Mouse (Mus musculus) embryonic facial prominence, embryonic 13.5 days (tissue): ENCODE results near the gene Tmco1. TPM values are rescaled to one million over a fixed set of nuclear protein-coding genes. Genes with fewer than 3 reads are reported as not detected.
A peak's percentile ranks its signal among the peaks of the same experiment; 100 is the strongest.

Source experiments
- ATAC-seq: fragments of 200-750 bp; cut with Nextera tagmentation; 2 replicates; pipeline ENCODE4 v1.8.0; 2017; ENCODE audit warnings: low read depth; ENCODE audit not compliant: insufficient number of reproducible peaks, insufficient read depth, low FRiP score, low TSS enrichment
- H3K27ac ChIP-seq: fragments of 300-500 bp; sonication (generic); 2 replicates; pipeline ENCODE4 v1.5.1; 2015; ENCODE audit warnings: moderate library complexity, mild to moderate bottlenecking, inconsistent platforms
- H3K27me3 ChIP-seq: fragments of 300-500 bp; sonication (generic); 2 replicates; pipeline ENCODE4 v1.6.1; 2015; ENCODE audit warnings: mild to moderate bottlenecking, inconsistent platforms
- H3K36me3 ChIP-seq: fragments of 300-500 bp; sonication (generic); 2 replicates; pipeline ENCODE4 v1.6.1; 2015; ENCODE audit warnings: mild to moderate bottlenecking, inconsistent platforms
- H3K4me1 ChIP-seq: fragments of 300-500 bp; sonication (generic); 2 replicates; pipeline ENCODE4 v1.6.1; 2015; ENCODE audit warnings: inconsistent platforms
- H3K4me2 ChIP-seq: fragments of 300-500 bp; sonication (generic); 2 replicates; pipeline ENCODE4 v1.6.1; 2015; ENCODE audit warnings: moderate library complexity, mild to moderate bottlenecking, inconsistent platforms
- H3K4me3 ChIP-seq: fragments of 300-500 bp; sonication (generic); 2 replicates; pipeline ENCODE4 v1.5.1; 2015; ENCODE audit warnings: mild to moderate bottlenecking, inconsistent platforms
- H3K9ac ChIP-seq: fragments of 300-500 bp; sonication (generic); 2 replicates; pipeline ENCODE4 v1.6.1; 2015; ENCODE audit warnings: mild to moderate bottlenecking, inconsistent platforms
- H3K9me3 ChIP-seq: fragments of 300-500 bp; sonication (generic); 2 replicates; pipeline ENCODE4 v1.6.1; 2016; ENCODE audit warnings: inconsistent platforms
- WGBS: fragments of 180-500 bp; shearing (Covaris S2); methylation state at CpG from one replicate; pipeline ENCODE4 v1.1.7; 2015; ENCODE audit warnings: mixed read lengths; 5-methylcytosine and 5-hydroxymethylcytosine counted together
- polyA plus RNA-seq: library from polyadenylated mRNA; unstranded; fragments of >200 nt; fragmentation: Nextera tagmentation; extraction: Ambion mirVana; gene quantifications from 2 replicates; pipeline ENCODE4 v1.2.1, GENCODE M21; 2015

Tmco1 gene
- 81.2 and 82.1 TPM in 2 replicates for polyA plus RNA-seq

DNA sequence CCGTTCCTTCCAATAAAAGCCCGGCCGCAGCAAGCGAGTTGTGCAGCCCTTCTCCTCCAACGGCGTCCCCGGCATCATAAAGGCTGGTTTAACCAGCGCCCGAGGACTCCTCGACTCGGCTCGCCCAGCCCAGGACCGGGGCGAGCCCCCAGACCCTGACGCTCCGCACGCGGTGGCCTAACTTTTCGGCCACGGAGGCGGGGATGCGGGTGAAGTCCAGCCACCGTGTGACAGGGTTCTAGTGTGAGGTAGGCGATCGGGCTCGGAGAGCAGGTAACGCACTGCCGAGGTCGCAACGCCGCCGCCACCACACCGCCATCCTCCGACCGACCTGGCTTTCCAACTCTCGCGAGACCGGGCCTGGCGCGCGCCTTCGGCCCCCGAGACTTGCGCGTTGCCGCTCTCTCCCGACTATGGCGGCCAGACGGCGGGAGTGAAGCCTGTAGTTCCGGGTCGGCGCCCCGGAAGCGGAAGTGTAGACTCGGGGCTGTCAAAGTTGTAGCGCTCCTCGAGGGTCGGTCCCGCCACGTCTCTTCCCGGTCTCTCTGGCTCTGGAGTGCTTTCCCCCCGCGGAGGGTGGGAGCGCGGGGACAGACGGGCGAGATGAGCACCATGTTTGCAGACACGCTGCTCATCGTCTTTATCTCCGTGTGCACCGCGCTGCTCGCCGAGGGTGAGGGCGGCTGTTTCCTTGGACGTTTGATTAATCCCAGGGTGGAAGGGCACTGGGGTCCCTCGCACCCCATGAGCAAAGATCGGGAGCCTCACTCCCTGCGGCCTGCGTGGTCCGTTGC is at the start of gene Tmco1:
Tmco1 (plus strand) TSS at position 118 of the 794 bp plus-strand sequence.
- peaks cover 11% of the 10 kb centered on the region for H3K36me3 ChIP-seq
- WGBS: under 1% methylated on average over 82 of the region's 82 CpGs
- no peaks in the 10 kb centered on the region; the same call in 1 of the 2 replicates for H3K27me3 ChIP-seq
- H3K4me1 ChIP-seq: peaks cover 4% of the 10 kb centered on the region
- peak; percentile 93 for ATAC-seq
- peak within 1 kb of the TSS; percentile 79 for H3K4me2 ChIP-seq
- peak within 1 kb of the TSS; percentile 93 for H3K9ac ChIP-seq
- no peaks in the 10 kb centered on the region for H3K9me3 ChIP-seq
- peak within 1 kb of the TSS; percentile 94 for H3K27ac ChIP-seq
- peak within 1 kb of the TSS; percentile 72 for H3K4me3 ChIP-seq

DNA sequence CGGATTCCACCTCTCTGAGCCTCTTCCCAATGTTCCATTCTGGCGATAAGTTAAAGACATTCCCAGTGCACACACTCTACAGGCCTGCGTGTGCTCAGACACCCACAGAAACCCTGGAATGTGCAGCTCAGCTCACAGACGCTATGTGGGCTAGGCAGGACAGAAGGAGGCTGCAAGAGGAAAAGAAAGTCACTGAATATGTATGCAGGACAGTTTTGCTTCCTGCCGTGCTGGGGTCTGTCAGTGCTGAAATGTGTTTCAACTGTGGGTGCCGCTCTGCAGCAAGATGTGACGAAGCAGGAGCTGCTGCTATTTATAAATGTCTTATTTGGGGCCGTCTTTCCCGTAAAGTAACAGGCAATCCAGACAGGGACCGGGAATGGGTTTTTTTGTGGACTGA is 48.5 kb upstream of the Tmco1 start:
- 63% methylated on average over 10 of the region's 10 CpGs for WGBS
- H3K27ac ChIP-seq: 0 out of 2 replicates have a peak overlapping the region, but pooled peaks have one; percentile 13

DNA sequence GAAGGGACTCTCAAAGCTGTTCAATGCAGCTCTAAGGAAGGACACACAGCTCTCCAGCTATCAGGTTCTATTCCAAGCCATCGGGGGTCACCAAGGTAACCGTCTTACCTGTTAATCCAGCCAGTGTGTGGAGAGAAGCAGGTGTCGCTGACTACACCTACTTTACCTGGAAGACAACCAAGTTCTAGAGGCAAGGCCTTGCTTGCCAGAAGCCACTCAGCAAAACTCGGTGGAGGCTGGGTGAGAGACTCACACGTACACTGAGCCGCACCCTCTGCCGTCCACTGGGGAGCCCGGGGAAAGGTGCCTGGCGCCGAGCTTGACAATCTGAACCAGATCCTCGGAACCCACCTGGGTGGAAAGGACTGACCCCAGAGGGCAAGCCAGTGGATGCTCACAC is 46.4 kb upstream of the Tmco1 start:
- Histone ChIP-seq H3K36me3 (no peaks in the 10 kb centered on the region), H3K4me3 (no peak overlapping the region), H3K27me3 (no peaks in the 10 kb centered on the region), H3K9me3 (no peaks in the 10 kb centered on the region), H3K4me2 (no peak overlapping the region), H3K4me1 (peaks cover 33% of the 10 kb centered on the region), H3K9ac (no peak overlapping the region), H3K27ac (no peak overlapping the region)
- no peak for ATAC-seq
- WGBS: 77% methylated on average over 11 of the region's 11 CpGs

More for the DNA sequence above, 48.5 kb upstream of the Tmco1 start:
- Histone ChIP-seq H3K9me3 (no peaks in the 10 kb centered on the region), H3K4me3 (no peak overlapping the region), H3K36me3 (no peaks in the 10 kb centered on the region), H3K4me1 (peaks cover 46% of the 10 kb centered on the region), H3K4me2 (no peak overlapping the region), H3K9ac (no peak overlapping the region), H3K27me3 (no peaks in the 10 kb centered on the region)
- no peak for ATAC-seq

DNA sequence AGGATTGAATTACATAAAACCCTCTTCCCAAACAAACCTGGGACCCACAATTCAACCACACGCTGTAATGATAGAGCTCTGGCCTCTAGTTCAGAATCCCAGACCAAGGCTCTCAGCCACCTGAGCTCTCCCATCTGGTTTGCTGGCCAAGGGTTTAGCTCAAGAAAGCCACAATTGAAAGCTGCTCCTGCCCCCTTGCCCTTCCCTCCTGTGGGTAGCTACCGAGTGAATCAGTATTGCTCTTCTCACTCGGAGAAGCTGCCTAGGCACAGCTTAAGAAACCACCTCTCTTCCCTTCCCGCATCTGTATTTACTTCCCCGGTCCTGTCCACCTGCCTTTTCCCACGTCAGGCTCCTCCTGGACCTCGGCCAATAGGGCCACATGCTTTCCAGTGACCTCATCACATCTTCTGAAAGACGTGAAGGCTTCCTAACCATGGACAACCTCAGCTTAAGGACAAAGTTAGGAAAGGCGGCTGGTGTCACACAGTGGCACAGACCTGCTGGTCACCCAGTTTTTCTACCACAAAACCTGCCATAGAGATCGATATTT is 45.6 kb upstream of the Tmco1 start:
- no peak overlapping the region for H3K9ac ChIP-seq
- no peak overlapping the region for H3K4me3 ChIP-seq
- no peak overlapping the region for H3K4me2 ChIP-seq
- H3K27ac ChIP-seq: no peak overlapping the region
- H3K9me3 ChIP-seq: no peaks in the 10 kb centered on the region
- H3K4me1 ChIP-seq: peaks cover 33% of the 10 kb centered on the region
- 66% methylated on average over 10 of the region's 10 CpGs for WGBS
- no peak for ATAC-seq
- no peaks in the 10 kb centered on the region for H3K36me3 ChIP-seq
- H3K27me3 ChIP-seq: no peaks in the 10 kb centered on the region

DNA sequence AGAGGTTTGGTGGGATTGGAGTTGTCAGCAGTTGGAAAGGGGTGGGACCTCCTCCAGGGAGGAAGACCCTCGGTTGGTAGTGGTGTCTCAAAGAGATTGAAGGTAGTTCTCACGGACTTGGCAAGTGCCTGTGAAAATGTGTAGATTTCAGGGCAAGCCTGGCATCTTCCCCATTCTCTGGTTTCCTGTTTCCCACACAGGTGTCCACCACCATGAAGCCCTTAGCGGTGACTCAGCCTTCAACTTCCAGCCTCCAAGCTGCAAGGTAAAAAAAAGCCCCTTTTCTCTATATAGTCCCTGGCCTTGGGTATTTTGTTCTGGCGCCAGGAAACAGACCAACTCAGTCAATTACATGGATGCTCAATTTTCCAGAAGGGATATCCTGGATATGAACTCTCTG is 42.8 kb upstream of the Tmco1 start:
- no peak overlapping the region for H3K9ac ChIP-seq
- H3K27me3 ChIP-seq: no peaks in the 10 kb centered on the region
- no peak for ATAC-seq
- H3K36me3 ChIP-seq: no peaks in the 10 kb centered on the region
- 71% methylated on average over 4 of the region's 4 CpGs for WGBS
- H3K4me1 ChIP-seq: peaks cover 44% of the 10 kb centered on the region
- no peak overlapping the region for H3K27ac ChIP-seq
- no peak overlapping the region for H3K4me2 ChIP-seq
- no peak overlapping the region for H3K4me3 ChIP-seq
- no peaks in the 10 kb centered on the region for H3K9me3 ChIP-seq

DNA sequence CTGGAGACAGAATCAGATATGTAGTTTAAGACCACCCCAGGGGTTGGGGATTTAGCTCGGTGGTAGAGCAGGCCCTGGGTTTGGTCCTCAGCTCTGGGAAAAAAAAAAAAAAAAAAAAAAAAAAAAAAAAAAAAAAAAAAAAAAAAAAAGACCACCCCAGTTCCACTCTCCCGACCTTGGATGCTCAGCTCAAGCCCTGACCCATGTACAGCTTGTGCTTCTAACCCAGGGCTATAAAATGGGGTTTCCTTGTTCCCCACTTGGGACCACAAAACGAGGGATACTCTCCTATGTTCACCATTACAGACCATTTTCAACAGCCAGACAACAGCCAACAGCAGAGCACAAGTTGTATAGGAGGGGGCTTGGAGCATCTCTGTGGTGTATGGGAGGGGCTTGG is 41.5 kb upstream of the Tmco1 start:
- WGBS: 83% methylated on average over 3 of the region's 3 CpGs
- H3K4me1 ChIP-seq: peaks cover 52% of the 10 kb centered on the region
- ATAC-seq: no peak
- H3K9me3 ChIP-seq: no peaks in the 10 kb centered on the region
- no peak overlapping the region for H3K4me3 ChIP-seq
- H3K27ac ChIP-seq: no peak overlapping the region
- no peak overlapping the region for H3K4me2 ChIP-seq
- no peak overlapping the region for H3K9ac ChIP-seq
- no peaks in the 10 kb centered on the region for H3K36me3 ChIP-seq
- H3K27me3 ChIP-seq: no peaks in the 10 kb centered on the region

DNA sequence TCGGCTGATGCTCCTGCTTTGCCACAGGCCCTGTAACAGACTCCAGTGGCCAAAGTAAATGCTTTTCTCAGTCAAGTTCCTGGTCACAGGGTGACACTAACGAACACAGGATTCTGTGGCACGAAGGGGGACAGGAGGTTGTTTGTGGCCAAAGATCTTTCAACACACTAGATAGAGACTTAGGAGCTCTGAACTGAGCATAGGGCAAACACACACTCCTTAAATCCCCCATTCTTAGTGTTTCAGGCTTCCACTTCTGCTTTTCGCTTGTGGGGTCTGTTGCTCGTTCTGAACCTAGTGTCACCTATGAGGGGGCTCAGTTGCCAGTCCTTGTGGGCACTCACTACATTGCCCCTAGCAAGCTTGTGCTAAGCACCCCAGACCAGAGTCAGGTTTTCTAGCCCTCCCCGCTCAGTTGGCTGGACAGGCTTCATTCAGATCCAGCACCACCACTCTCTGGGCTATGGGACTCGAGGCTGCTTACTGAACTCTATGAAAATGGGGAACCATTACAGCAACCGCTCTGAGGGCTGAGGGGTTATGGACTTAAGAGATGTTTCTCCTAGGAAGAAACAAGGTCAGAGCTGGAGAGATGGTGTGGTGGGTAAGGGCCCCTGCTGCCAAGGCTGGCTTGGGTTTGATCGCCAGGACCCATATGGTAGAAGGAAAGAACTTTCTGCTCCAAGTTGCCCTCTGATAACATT is 39.7 kb upstream of the Tmco1 start:
- Histone ChIP-seq H3K4me3 (no peak overlapping the region), H3K9ac (no peak overlapping the region), H3K27me3 (no peaks in the 10 kb centered on the region), H3K27ac (peak overlapping the region; percentile 76), H3K4me2 (peak overlapping the region; percentile 49; the same call in 1 of the 2 replicates), H3K36me3 (no peaks in the 10 kb centered on the region), H3K4me1 (peaks cover 47% of the 10 kb centered on the region), H3K9me3 (no peaks in the 10 kb centered on the region)
- whole genome bisulfite sequencing: 88% methylated on average over 9 of the region's 9 CpGs
- no peak for ATAC-seq

DNA sequence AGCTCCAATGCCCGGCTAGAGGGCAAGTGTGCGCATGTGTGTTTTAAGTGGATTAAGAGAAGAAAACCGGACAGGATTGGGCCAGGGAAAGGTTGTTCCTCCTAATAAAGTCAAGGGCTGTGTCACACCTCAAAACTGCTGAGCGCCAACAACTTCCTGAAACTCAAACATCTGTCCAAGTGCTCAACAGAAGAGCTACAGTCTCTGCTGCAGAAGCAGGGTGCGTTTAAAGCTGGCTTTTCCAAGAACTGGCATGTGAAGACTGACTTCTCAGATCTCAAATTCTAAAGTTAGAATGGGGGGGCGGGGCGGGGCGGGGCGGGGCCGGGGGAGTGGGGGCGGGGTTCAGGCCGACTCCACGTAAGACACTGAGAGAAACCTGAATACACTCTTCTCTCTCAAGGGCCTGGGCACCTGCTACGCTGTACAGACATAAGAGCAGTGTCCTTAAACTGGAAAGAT is 38.8 kb upstream of the Tmco1 start:
- Histone ChIP-seq H3K36me3 (no peaks in the 10 kb centered on the region), H3K4me1 (peaks cover 50% of the 10 kb centered on the region), H3K27me3 (no peaks in the 10 kb centered on the region), H3K4me3 (no peak overlapping the region), H3K9me3 (no peaks in the 10 kb centered on the region), H3K27ac (peak overlapping the region; percentile 88), H3K9ac (peak overlapping the region; percentile 36; the same call in 1 of the 2 replicates), H3K4me2 (peak overlapping the region; percentile 49)
- ATAC-seq: no peak
- 18% methylated on average over 14 of the region's 14 CpGs for WGBS

DNA sequence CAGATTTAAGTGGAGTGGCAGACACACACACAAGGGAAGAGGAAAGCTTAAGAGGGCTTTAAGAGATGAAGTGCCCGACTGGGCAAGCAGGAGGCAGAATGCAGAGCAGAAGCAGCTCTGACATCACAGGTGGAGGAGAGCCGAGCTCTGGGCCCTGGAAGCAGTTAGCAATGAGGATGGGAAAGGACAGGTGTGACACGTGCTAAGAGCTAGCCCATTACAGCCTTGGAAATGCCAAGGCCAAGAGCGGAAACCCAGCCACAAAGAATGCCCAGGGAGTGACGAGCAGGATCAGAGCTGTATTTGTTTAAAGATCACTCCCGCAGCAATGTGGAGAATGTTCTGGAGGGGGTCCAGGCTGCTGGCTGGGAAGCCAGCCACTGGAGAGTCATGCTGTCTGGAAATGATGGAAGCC is 38.3 kb upstream of the Tmco1 start:
- WGBS: 14% methylated on average over 6 of the region's 6 CpGs
- Histone ChIP-seq H3K4me3 (peak overlapping the region; percentile 25), H3K27me3 (no peaks in the 10 kb centered on the region), H3K4me2 (peak overlapping the region; percentile 49), H3K9me3 (no peaks in the 10 kb centered on the region), H3K9ac (peak overlapping the region; percentile 36), H3K27ac (peak overlapping the region; percentile 88), H3K36me3 (no peaks in the 10 kb centered on the region), H3K4me1 (peaks cover 50% of the 10 kb centered on the region)
- ATAC-seq: peak; percentile 34; the same call in 1 of the 2 replicates

DNA sequence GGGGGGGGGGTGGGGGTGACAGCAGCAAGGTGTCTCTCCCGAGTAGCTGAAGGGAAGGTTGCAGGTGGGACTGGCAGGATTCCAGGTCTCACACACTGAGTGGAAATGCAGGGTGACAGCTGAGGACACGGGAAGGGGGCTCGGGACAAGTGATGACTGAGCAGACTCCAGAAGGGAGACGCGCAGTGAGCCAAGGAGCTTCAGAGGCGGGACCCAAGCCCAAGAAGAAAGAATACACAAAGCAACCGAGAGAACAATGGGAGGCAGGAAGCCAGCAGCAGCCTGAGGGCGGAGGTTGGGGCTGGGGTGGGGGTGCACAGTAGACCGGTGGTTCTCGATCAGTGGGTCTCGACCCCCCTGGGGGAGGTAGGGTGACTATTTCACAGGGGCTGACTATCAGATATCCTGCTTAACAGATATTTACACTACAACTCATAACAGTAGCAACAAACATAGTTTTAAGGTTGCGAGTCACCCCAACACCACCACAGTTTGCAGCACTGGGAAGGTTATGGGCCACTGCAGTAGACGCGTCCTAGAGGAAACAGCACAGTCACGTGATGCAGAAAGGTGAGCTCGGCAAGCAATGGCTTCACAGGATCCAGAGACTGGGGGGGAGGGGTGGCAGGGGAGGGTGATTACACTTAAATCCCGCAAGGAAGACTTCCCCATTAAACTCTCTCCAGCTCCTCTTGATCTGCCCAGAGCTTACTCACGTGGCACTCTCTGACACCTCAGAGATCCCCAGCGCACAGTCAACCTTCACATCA is 37.7 kb upstream of the Tmco1 start:
- Histone ChIP-seq H3K4me2 (peak overlapping the region; percentile 49), H3K4me3 (peak overlapping the region; percentile 25), H3K36me3 (no peaks in the 10 kb centered on the region), H3K27ac (peak overlapping the region; percentile 88), H3K9ac (peak overlapping the region; percentile 44; the same call in 1 of the 2 replicates), H3K4me1 (peaks cover 50% of the 10 kb centered on the region), H3K9me3 (no peaks in the 10 kb centered on the region), H3K27me3 (no peaks in the 10 kb centered on the region)
- ATAC-seq: peak; percentile 43
- 9% methylated on average over 19 of the region's 19 CpGs for whole genome bisulfite sequencing

DNA sequence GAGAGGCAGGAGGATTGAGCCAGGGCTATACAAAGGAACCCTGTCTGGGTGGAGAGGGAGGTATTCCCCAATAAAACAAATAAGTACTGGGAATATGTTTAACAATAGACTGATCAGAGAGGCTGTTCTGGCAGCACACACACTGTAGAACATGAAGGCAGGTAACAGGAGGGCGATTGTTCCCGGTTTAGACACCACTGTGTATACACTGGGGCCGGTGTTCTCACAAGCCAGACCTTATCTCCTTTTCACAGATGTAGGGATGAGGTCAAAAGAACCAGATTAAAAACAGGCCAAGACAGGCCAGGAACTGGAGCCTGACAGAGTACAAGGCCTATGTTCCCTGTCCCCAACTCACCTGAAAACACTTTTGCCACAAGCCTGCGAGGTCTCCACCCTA is 36.9 kb upstream of the Tmco1 start:
- H3K9me3 ChIP-seq: no peaks in the 10 kb centered on the region
- H3K27ac ChIP-seq: peak overlapping the region; percentile 88
- H3K9ac ChIP-seq: no peak overlapping the region
- H3K4me1 ChIP-seq: peaks cover 50% of the 10 kb centered on the region
- no peaks in the 10 kb centered on the region for H3K27me3 ChIP-seq
- no peak for ATAC-seq
- WGBS: 40% methylated on average over 4 of the region's 4 CpGs
- no peaks in the 10 kb centered on the region for H3K36me3 ChIP-seq
- H3K4me2 ChIP-seq: peak overlapping the region; percentile 49
- no peak overlapping the region for H3K4me3 ChIP-seq
